Mouse (Mus musculus): ENCODE results near the gene Ifna11.

GRCm38 (mm10) chr4:88867366-88867925 lies 47.7 kb downstream of the Ifna11 start:
- peak; percentile 93 for TF ChIP-seq CTCF (IDR thresholded peaks at IDR 0.05; ENCODE audit: extremely low read depth, insufficient read depth, low read length)
- TF ChIP-seq POLR2A (IDR thresholded peaks at IDR 0.05; ENCODE audit: extremely low read depth, insufficient read depth, low read length): no peak

All from cortical plate, adult 2 months (tissue).